Mouse (Mus musculus): Measurements from ENCODE around the gene Ntrk2. TPM values are rescaled to one million over a fixed set of nuclear protein-coding genes. Genes with fewer than 3 reads are reported as not detected.

The Ntrk2 gene
- polyA plus RNA-seq, 1 experiment, result 65.9 TPM

Other genes starting within 250 kb of the Ntrk2 start
- 11.8 and 17.0 TPM in 2 replicates for gene Slc28a3, start 195.7 kb upstream of the Ntrk2 start, polyA plus RNA-seq (2012; rRNA removed)